Mouse (Mus musculus): ENCODE results near the gene Xrcc1. TPM values are rescaled to one million over a fixed set of nuclear protein-coding genes. Genes with fewer than 3 reads are reported as not detected.

The Xrcc1 gene
- 55.0 and 55.8 TPM in 2 replicates for polyA plus RNA-seq (2014; fragmentation: Nextera tagmentation; extraction: Ambion mirVana)

DNA sequence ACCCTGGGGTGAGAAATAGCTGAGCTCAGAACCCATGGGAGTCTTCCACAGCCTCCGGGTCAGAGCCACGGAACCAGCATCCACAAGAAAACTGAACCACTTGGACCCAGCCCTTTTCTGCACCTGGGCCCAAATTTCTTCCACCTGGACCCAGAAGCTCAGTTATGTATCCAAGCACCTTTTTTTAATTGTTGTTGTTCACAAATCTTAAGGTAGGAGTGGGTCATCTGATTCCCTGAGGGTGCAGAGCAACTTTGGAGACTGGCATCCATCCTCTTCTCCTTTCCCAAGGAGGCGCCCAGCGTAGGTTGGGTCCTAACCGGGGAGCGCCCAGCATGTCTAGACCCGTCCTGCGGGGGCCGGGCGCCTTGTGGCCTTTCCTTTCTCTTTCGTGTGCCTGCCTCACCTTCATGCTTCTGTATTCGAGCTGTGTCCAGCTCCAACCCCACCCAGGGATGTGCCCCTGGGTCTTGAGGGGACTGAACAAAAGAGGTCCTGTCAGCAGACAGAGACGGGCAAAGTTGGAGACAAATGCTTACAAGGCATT is at the start of gene Xrcc1, which contains the start of gene Pinlyp:
Gene Xrcc1 (plus strand): TSS at position 222 of the 547 bp plus-strand sequence.
Gene Pinlyp (minus strand): TSS at position 51 of the 547 bp plus-strand sequence.
- Histone ChIP-seq H3K4me1 (ENCODE audit: control insufficient read depth, insufficient read depth, low read length) (peaks cover 11% of the 10 kb centered on the region; the same call in 1 of the 2 replicates), H3K4me3 (replicated peaks; ENCODE audit: low read depth, low read length) (peak within 1 kb of the TSS; percentile 85), H3K27ac (replicated peaks; ENCODE audit: low read depth, low read length) (peak within 1 kb of the TSS; percentile 64), H3K4me2 (ENCODE audit: low read length) (peak within 1 kb of the TSS; percentile 52), H3K36me3 (ENCODE audit: control insufficient read depth, insufficient read depth, low read length) (0 out of 2 replicates have a peak, but pooled peaks cover 6% of the 10 kb centered on the region), H3K27me3 (ENCODE audit: control insufficient read depth, insufficient read depth, low read length) (no peaks in the 10 kb centered on the region), H3K9ac (replicated peaks; ENCODE audit: low read length) (peak within 1 kb of the TSS; percentile 73), H3K9me3 (ENCODE audit: control insufficient read depth, low read length) (no peaks in the 10 kb centered on the region)
- peak; percentile 6 for ATAC-seq (ENCODE audit: low FRiP score, low TSS enrichment)
- 39% methylated on average over 13 of the region's 13 CpGs for WGBS
- DNase-seq = no peak

DNA sequence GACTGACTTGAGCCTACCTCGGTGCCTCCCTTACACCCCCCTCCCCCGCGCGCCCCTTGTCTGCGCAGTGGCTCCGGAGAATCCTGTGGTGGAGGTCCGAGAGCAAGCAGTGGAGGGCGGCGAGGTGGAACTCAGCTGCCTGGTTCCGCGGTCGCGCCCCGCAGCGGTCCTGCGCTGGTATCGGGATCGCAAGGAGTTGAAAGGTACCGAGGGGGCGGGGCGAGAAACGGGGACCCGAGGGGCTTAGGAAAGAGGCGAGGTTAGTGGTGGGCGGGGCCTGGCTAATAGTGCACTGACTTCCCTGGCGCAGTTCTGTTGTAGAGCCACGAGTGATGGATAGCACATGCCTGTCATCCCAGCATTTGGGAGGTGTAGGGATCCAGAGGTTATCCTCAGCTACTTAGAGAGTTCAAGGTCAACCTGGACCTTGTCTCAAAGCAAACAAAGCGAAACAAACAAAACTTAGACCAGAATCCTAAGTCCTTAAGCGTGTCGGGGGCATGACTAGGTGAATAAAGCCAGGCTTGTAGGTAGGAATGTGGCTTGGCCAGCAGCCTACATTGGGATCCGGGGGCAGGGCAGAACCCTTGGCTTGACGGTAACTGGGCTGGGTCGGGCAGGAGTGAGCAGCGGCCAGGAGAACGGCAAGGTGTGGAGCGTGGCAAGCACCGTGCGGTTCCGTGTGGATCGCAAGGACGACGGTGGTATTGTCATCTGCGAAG is 46.1 kb upstream of the Xrcc1 start:
- WGBS = 20% methylated on average over 43 of the region's 43 CpGs
- peaks cover 15% of the 10 kb centered on the region for H3K4me1 ChIP-seq (ENCODE audit: control insufficient read depth, insufficient read depth, low read length)
- H3K36me3 ChIP-seq (ENCODE audit: control insufficient read depth, insufficient read depth, low read length) = peaks cover 55% of the 10 kb centered on the region

DNA sequence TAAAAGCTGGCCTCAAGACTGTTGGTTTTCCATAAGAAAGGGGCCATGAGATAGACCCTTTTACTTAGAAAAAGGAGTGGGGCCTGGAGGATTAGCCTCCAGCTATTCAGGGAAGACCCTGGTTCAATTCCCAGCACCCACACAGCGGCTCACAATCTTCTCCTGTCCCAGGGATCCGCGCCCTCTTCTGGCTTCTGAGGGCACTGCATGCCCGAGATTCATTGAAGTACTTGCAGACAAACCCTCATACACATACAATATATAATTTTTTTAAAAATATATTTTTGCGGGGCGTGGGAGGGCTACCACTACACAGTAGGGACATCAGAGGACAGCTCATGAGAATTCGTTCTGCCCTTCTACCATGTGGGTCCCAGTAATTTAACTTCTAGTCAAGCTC is 45.2 kb upstream of the Xrcc1 start:
- H3K27ac ChIP-seq (replicated peaks; ENCODE audit: low read depth, low read length) = no peak overlapping the region
- H3K9me3 ChIP-seq (ENCODE audit: control insufficient read depth, low read length) = no peaks in the 10 kb centered on the region
- WGBS = 36% methylated on average over 7 of the region's 7 CpGs
- ATAC-seq (ENCODE audit: low FRiP score, low TSS enrichment) = no peak
- no peak overlapping the region for H3K9ac ChIP-seq (replicated peaks; ENCODE audit: low read length)
- no peak overlapping the region for H3K4me2 ChIP-seq (ENCODE audit: low read length)
- DNase-seq = peak; percentile 66
- peaks cover 54% of the 10 kb centered on the region for H3K36me3 ChIP-seq (ENCODE audit: control insufficient read depth, insufficient read depth, low read length)
- peaks cover 24% of the 10 kb centered on the region for H3K4me1 ChIP-seq (ENCODE audit: control insufficient read depth, insufficient read depth, low read length)
- no peak overlapping the region for H3K4me3 ChIP-seq (replicated peaks; ENCODE audit: low read depth, low read length)
- H3K27me3 ChIP-seq (ENCODE audit: control insufficient read depth, insufficient read depth, low read length) = no peaks in the 10 kb centered on the region

More for the DNA sequence above, 46.1 kb upstream of the Xrcc1 start:
- DNase-seq = no peak
- Histone ChIP-seq H3K27ac (replicated peaks; ENCODE audit: low read depth, low read length) (no peak overlapping the region), H3K9me3 (ENCODE audit: control insufficient read depth, low read length) (no peaks in the 10 kb centered on the region), H3K27me3 (ENCODE audit: control insufficient read depth, insufficient read depth, low read length) (no peaks in the 10 kb centered on the region), H3K4me3 (replicated peaks; ENCODE audit: low read depth, low read length) (no peak overlapping the region), H3K4me2 (ENCODE audit: low read length) (0 out of 2 replicates have a peak overlapping the region, but pooled peaks have one; percentile 6), H3K9ac (replicated peaks; ENCODE audit: low read length) (no peak overlapping the region)
- 0 out of 2 replicates have a peak, but pooled peaks have one; percentile 7 for ATAC-seq (ENCODE audit: low FRiP score, low TSS enrichment)

DNA sequence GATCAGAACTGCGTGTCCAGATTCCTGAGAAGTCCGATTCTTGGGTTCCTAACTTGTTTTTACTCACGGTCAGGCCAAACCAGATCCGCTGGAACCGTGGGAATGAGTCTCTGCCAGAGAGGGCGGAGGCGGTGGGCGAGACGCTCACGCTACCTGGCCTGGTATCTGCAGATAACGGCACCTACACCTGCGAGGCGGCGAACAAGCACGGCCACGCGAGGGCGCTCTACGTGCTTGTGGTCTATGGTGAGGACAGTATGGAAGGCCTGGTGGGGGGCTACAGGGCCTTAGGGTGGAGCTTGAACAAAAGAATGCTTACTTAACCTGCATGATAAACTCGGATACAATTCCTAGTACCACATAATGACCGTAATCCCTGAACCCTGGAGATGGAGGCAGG is 44.6 kb upstream of the Xrcc1 start:
- no peaks in the 10 kb centered on the region for H3K9me3 ChIP-seq (ENCODE audit: control insufficient read depth, low read length)
- H3K36me3 ChIP-seq (ENCODE audit: control insufficient read depth, insufficient read depth, low read length) = peaks cover 54% of the 10 kb centered on the region
- no peak overlapping the region for H3K9ac ChIP-seq (replicated peaks; ENCODE audit: low read length)
- DNase-seq (no peak), ATAC-seq (ENCODE audit: low FRiP score, low TSS enrichment) (no peak)
- H3K27me3 ChIP-seq (ENCODE audit: control insufficient read depth, insufficient read depth, low read length) = no peaks in the 10 kb centered on the region
- no peak overlapping the region for H3K4me3 ChIP-seq (replicated peaks; ENCODE audit: low read depth, low read length)
- H3K4me1 ChIP-seq (ENCODE audit: control insufficient read depth, insufficient read depth, low read length) = peaks cover 30% of the 10 kb centered on the region
- no peak overlapping the region for H3K4me2 ChIP-seq (ENCODE audit: low read length)
- H3K27ac ChIP-seq (replicated peaks; ENCODE audit: low read depth, low read length) = no peak overlapping the region
- 56% methylated on average over 21 of the region's 21 CpGs for WGBS

DNA sequence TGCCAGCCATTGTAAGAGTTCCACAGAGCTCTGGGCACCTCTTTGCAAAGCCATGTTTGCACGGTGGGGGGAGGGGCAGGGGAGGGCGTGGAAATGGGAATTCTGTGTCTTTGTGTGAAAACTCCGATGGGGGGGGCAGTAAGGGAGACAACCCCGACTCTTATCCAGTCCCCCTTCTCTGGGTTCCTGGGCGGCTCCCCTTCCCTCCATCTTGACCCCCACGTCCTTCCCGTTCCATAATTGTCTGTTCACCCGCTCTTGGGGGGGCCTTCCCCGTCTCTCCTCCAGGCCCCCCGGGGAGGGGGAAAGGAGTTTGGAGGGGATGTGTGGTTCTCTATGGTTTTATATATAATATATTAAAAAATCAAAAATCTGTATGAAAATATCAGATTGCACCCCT is 42.1 kb upstream of the Xrcc1 start:
- H3K4me1 ChIP-seq (ENCODE audit: control insufficient read depth, insufficient read depth, low read length) = peaks cover 36% of the 10 kb centered on the region

DNA sequence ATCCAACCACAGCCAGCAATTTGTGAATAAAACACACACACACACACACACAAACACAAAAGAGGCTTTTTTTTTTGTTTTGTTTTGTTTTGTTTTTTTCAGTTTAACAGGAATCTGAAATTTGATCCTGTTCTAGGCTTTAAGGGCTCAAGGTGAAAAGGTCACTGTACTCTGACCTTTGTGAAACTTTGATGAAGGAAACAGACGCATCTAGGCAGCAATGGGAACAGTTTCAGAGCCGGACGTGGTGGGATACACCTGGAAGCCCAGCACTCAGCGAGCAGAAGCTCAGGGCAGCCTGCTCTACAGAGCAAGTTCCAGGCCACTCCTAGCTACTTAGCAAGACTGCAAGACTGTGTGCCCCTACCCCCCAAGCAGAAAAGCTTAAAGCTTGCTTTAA is 41.2 kb upstream of the Xrcc1 start:
- DNase-seq (no peak), ATAC-seq (ENCODE audit: low FRiP score, low TSS enrichment) (no peak)
- no peaks in the 10 kb centered on the region for H3K27me3 ChIP-seq (ENCODE audit: control insufficient read depth, insufficient read depth, low read length)
- WGBS = 23% methylated on average over 4 of the region's 4 CpGs
- peaks cover 45% of the 10 kb centered on the region for H3K36me3 ChIP-seq (ENCODE audit: control insufficient read depth, insufficient read depth, low read length)
- peaks cover 43% of the 10 kb centered on the region for H3K4me1 ChIP-seq (ENCODE audit: control insufficient read depth, insufficient read depth, low read length)
- H3K4me3 ChIP-seq (replicated peaks; ENCODE audit: low read depth, low read length) = no peak overlapping the region
- no peaks in the 10 kb centered on the region for H3K9me3 ChIP-seq (ENCODE audit: control insufficient read depth, low read length)
- no peak overlapping the region for H3K9ac ChIP-seq (replicated peaks; ENCODE audit: low read length)
- H3K4me2 ChIP-seq (ENCODE audit: low read length) = peak overlapping the region; percentile 75; the same call in 1 of the 2 replicates
- H3K27ac ChIP-seq (replicated peaks; ENCODE audit: low read depth, low read length) = peak overlapping the region; percentile 100

More for the DNA sequence above, 42.1 kb upstream of the Xrcc1 start:
- Histone ChIP-seq H3K27me3 (ENCODE audit: control insufficient read depth, insufficient read depth, low read length) (no peaks in the 10 kb centered on the region), H3K4me3 (replicated peaks; ENCODE audit: low read depth, low read length) (no peak overlapping the region), H3K9ac (replicated peaks; ENCODE audit: low read length) (no peak overlapping the region; the same call in 1 of the 2 replicates), H3K27ac (replicated peaks; ENCODE audit: low read depth, low read length) (peak overlapping the region; percentile 100; the same call in 1 of the 2 replicates), H3K36me3 (ENCODE audit: control insufficient read depth, insufficient read depth, low read length) (peaks cover 53% of the 10 kb centered on the region), H3K4me2 (ENCODE audit: low read length) (no peak overlapping the region), H3K9me3 (ENCODE audit: control insufficient read depth, low read length) (no peaks in the 10 kb centered on the region)
- ATAC-seq (ENCODE audit: low FRiP score, low TSS enrichment) (no peak), DNase-seq (no peak)
- WGBS = 21% methylated on average over 10 of the region's 10 CpGs

DNA sequence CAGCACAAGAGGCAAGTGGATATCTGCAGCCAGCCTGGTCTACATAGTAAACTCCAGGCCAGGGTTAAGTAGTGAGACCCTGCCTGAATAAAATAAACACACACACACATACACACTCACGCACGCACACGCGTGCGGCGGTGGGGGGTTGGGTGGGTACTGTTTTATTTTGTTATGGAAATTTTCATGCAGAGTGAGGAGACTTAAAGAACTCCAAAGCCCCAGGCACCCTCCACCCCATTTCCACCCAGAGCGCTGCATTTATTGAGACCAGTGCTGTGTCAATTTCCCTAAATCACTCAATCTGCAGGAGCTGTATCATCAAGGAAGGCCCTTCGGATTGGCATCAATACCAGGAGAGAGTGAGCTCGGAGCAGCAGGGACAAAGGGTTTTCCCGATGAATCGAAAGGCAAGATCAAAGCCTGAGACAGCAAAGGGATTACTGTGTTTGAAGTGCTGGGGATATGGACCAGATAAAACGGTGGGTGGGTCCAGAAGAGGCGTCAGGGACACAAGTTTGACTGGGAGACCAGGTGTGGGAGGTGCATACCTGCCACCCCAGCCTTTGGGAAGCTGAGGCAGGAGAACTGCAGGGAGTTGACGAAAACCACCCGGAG is 40.5 kb upstream of the Xrcc1 start:
- H3K4me3 ChIP-seq (replicated peaks; ENCODE audit: low read depth, low read length) = peak overlapping the region; percentile 63
- WGBS = 4% methylated on average over 15 of the region's 15 CpGs
- ATAC-seq (ENCODE audit: low FRiP score, low TSS enrichment) (no peak), DNase-seq (peak; percentile 68)
- no peaks in the 10 kb centered on the region for H3K27me3 ChIP-seq (ENCODE audit: control insufficient read depth, insufficient read depth, low read length)
- peaks cover 38% of the 10 kb centered on the region for H3K36me3 ChIP-seq (ENCODE audit: control insufficient read depth, insufficient read depth, low read length)
- peak overlapping the region; percentile 100 for H3K27ac ChIP-seq (replicated peaks; ENCODE audit: low read depth, low read length)
- H3K4me1 ChIP-seq (ENCODE audit: control insufficient read depth, insufficient read depth, low read length) = peaks cover 50% of the 10 kb centered on the region
- H3K9me3 ChIP-seq (ENCODE audit: control insufficient read depth, low read length) = no peaks in the 10 kb centered on the region
- peak overlapping the region; percentile 91 for H3K9ac ChIP-seq (replicated peaks; ENCODE audit: low read length)
- peak overlapping the region; percentile 75 for H3K4me2 ChIP-seq (ENCODE audit: low read length)

DNA sequence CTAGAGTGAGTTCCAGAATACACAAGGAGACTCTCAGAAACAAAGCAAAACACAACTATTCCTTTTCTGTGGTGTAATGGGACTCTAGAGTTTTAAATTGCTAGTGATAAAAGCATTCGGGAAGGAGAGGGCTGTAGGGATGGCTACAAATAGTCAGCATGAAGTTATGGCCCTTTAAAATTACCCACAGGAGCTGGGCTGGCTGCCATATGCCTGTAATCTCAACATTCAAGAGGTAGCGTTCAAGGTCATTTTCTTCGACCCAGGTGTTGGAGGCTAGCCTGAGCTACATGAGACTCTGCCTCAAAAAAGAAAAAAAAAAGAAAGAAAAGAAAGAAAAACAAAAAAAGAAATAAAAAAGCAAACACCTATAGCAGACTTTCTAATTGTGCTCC is 40.0 kb upstream of the Xrcc1 start:
- Histone ChIP-seq H3K4me2 (ENCODE audit: low read length) (peak overlapping the region; percentile 75), H3K4me1 (ENCODE audit: control insufficient read depth, insufficient read depth, low read length) (peaks cover 53% of the 10 kb centered on the region), H3K27me3 (ENCODE audit: control insufficient read depth, insufficient read depth, low read length) (no peaks in the 10 kb centered on the region), H3K9me3 (ENCODE audit: control insufficient read depth, low read length) (no peaks in the 10 kb centered on the region), H3K36me3 (ENCODE audit: control insufficient read depth, insufficient read depth, low read length) (peaks cover 38% of the 10 kb centered on the region), H3K4me3 (replicated peaks; ENCODE audit: low read depth, low read length) (peak overlapping the region; percentile 63), H3K9ac (replicated peaks; ENCODE audit: low read length) (peak overlapping the region; percentile 91), H3K27ac (replicated peaks; ENCODE audit: low read depth, low read length) (peak overlapping the region; percentile 100)
- ATAC-seq (ENCODE audit: low FRiP score, low TSS enrichment) = no peak
- DNase-seq = no peak
- WGBS = 8% methylated on average over 3 of the region's 3 CpGs
